Mouse (Mus musculus): Measurements from ENCODE around the gene Tceal7. TPM values are rescaled to one million over a fixed set of nuclear protein-coding genes. Genes with fewer than 3 reads are reported as not detected.
A peak's percentile ranks its signal among the peaks of the same experiment; 100 is the strongest.

Tceal7 gene
- polyA plus RNA-seq, 1 experiment from 2014 or later, result 2.6 TPM

GRCm38 (mm10) chrX:136195193-136195944 lies 19.2 kb upstream of the Tceal7 start:
- no peak overlapping the region for H3K4me2 ChIP-seq (ENCODE audit: low read depth, low read length)
- H3K27me3 ChIP-seq (ENCODE audit: control insufficient read depth, insufficient read depth, low read length), result no peaks in the 10 kb centered on the region
- no peak for ATAC-seq (replicated peaks; ENCODE audit: insufficient number of reproducible peaks, low FRiP score, low TSS enrichment, low read depth)

GRCm38 (mm10) chrX:136196873-136197272 lies 17.7 kb upstream of the Tceal7 start:
- no peak overlapping the region for H3K9ac ChIP-seq (replicated peaks; ENCODE audit: low read length)
- H3K4me1 ChIP-seq (ENCODE audit: control insufficient read depth, insufficient read depth, low read length), result no peaks in the 10 kb centered on the region
- no peak overlapping the region for H3K4me3 ChIP-seq (ENCODE audit: low read depth, low read length)
- H3K27me3 ChIP-seq (ENCODE audit: control insufficient read depth, insufficient read depth, low read length), result no peaks in the 10 kb centered on the region
- WGBS, result 60% methylated on average over 1 of the region's 1 CpGs
- ATAC-seq (replicated peaks; ENCODE audit: insufficient number of reproducible peaks, low FRiP score, low TSS enrichment, low read depth) (no peak), DNase-seq (ENCODE audit: low spot score) (peak; percentile 44)
- no peaks in the 10 kb centered on the region for H3K36me3 ChIP-seq (replicated peaks; ENCODE audit: control insufficient read depth, insufficient read depth, low read depth, low read length)
- H3K27ac ChIP-seq (replicated peaks; ENCODE audit: low read depth, low read length), result no peak overlapping the region
- no peaks in the 10 kb centered on the region for H3K9me3 ChIP-seq (replicated peaks; ENCODE audit: control insufficient read depth, low read length)
- no peak overlapping the region for H3K4me2 ChIP-seq (ENCODE audit: low read depth, low read length)

More at GRCm38 (mm10) chrX:136195193-136195944, 19.2 kb upstream of the Tceal7 start:
- no peaks in the 10 kb centered on the region for H3K9me3 ChIP-seq (replicated peaks; ENCODE audit: control insufficient read depth, low read length)
- H3K9ac ChIP-seq (replicated peaks; ENCODE audit: low read length), result no peak overlapping the region
- no peaks in the 10 kb centered on the region for H3K4me1 ChIP-seq (ENCODE audit: control insufficient read depth, insufficient read depth, low read length)
- no peak for DNase-seq (ENCODE audit: low spot score)
- H3K27ac ChIP-seq (replicated peaks; ENCODE audit: low read depth, low read length), result no peak overlapping the region
- 85% methylated on average over 16 of the region's 16 CpGs for WGBS
- no peaks in the 10 kb centered on the region for H3K36me3 ChIP-seq (replicated peaks; ENCODE audit: control insufficient read depth, insufficient read depth, low read depth, low read length)
- no peak overlapping the region for H3K4me3 ChIP-seq (ENCODE audit: low read depth, low read length)

GRCm38 (mm10) chrX:136203257-136203656 lies 11.3 kb upstream of the Tceal7 start:
- no peaks in the 10 kb centered on the region for H3K9me3 ChIP-seq (replicated peaks; ENCODE audit: control insufficient read depth, low read length)
- peak overlapping the region; percentile 36 for H3K4me3 ChIP-seq (ENCODE audit: low read depth, low read length)
- WGBS, result 24% methylated on average over 7 of the region's 7 CpGs
- DNase-seq (ENCODE audit: low spot score) (no peak), ATAC-seq (replicated peaks; ENCODE audit: insufficient number of reproducible peaks, low FRiP score, low TSS enrichment, low read depth) (peak; percentile 39; the same call in 1 of the 2 replicates)
- H3K9ac ChIP-seq (replicated peaks; ENCODE audit: low read length), result no peak overlapping the region
- no peaks in the 10 kb centered on the region for H3K27me3 ChIP-seq (ENCODE audit: control insufficient read depth, insufficient read depth, low read length)
- no peaks in the 10 kb centered on the region for H3K4me1 ChIP-seq (ENCODE audit: control insufficient read depth, insufficient read depth, low read length)
- no peak overlapping the region for H3K27ac ChIP-seq (replicated peaks; ENCODE audit: low read depth, low read length)
- no peaks in the 10 kb centered on the region for H3K36me3 ChIP-seq (replicated peaks; ENCODE audit: control insufficient read depth, insufficient read depth, low read depth, low read length)
- H3K4me2 ChIP-seq (ENCODE audit: low read depth, low read length), result peak overlapping the region; percentile 27

- 19% methylated on average over 9 of the region's 9 CpGs for WGBS
- H3K4me1 ChIP-seq (ENCODE audit: control insufficient read depth, insufficient read depth, low read length), result no peaks in the 10 kb centered on the region
- no peak within 1 kb of the TSS for H3K9ac ChIP-seq (replicated peaks; ENCODE audit: low read length)
- peak within 1 kb of the TSS; percentile 36 for H3K4me3 ChIP-seq (ENCODE audit: low read depth, low read length)
- no peaks in the 10 kb centered on the region for H3K27me3 ChIP-seq (ENCODE audit: control insufficient read depth, insufficient read depth, low read length)
- peak; percentile 80 for ATAC-seq (replicated peaks; ENCODE audit: insufficient number of reproducible peaks, low FRiP score, low TSS enrichment, low read depth)
- no peaks in the 10 kb centered on the region for H3K9me3 ChIP-seq (replicated peaks; ENCODE audit: control insufficient read depth, low read length)
- H3K36me3 ChIP-seq (replicated peaks; ENCODE audit: control insufficient read depth, insufficient read depth, low read depth, low read length), result no peaks in the 10 kb centered on the region
- peak; percentile 66 for DNase-seq (ENCODE audit: low spot score)
- no peak within 1 kb of the TSS for H3K27ac ChIP-seq (replicated peaks; ENCODE audit: low read depth, low read length)
- peak within 1 kb of the TSS; percentile 27 for H3K4me2 ChIP-seq (ENCODE audit: low read depth, low read length)
Measured at GRCm38 (mm10) chrX:136203664-136204066, 10.9 kb upstream of the Tceal7 start, which contains the start of gene Tceal5. Gene Tceal5 (minus strand): TSS chrX:136203876.

- no peaks in the 10 kb centered on the region for H3K9me3 ChIP-seq (replicated peaks; ENCODE audit: control insufficient read depth, low read length)
- DNase-seq (ENCODE audit: low spot score), result no peak
- ATAC-seq (replicated peaks; ENCODE audit: insufficient number of reproducible peaks, low FRiP score, low TSS enrichment, low read depth), result no peak
- H3K36me3 ChIP-seq (replicated peaks; ENCODE audit: control insufficient read depth, insufficient read depth, low read depth, low read length), result no peaks in the 10 kb centered on the region
- H3K4me2 ChIP-seq (ENCODE audit: low read depth, low read length), result no peak overlapping the region
- no peak overlapping the region for H3K27ac ChIP-seq (replicated peaks; ENCODE audit: low read depth, low read length)
- no peak overlapping the region for H3K4me3 ChIP-seq (ENCODE audit: low read depth, low read length)
- 82% methylated on average over 6 of the region's 6 CpGs for WGBS
- H3K9ac ChIP-seq (replicated peaks; ENCODE audit: low read length), result no peak overlapping the region
- no peaks in the 10 kb centered on the region for H3K4me1 ChIP-seq (ENCODE audit: control insufficient read depth, insufficient read depth, low read length)
- no peaks in the 10 kb centered on the region for H3K27me3 ChIP-seq (ENCODE audit: control insufficient read depth, insufficient read depth, low read length)
Measured at GRCm38 (mm10) chrX:136204406-136204805, 10.2 kb upstream of the Tceal7 start.

GRCm38 (mm10) chrX:136213396-136213795 lies 1.2 kb upstream of the Tceal7 start:
- WGBS, result 71% methylated on average over 2 of the region's 2 CpGs

GRCm38 (mm10) chrX:136216303-136216702 lies 1.7 kb downstream of the Tceal7 start:
- Histone ChIP-seq H3K9me3 (replicated peaks; ENCODE audit: control insufficient read depth, low read length) (no peaks in the 10 kb centered on the region), H3K36me3 (replicated peaks; ENCODE audit: control insufficient read depth, insufficient read depth, low read depth, low read length) (no peaks in the 10 kb centered on the region), H3K4me2 (ENCODE audit: low read depth, low read length) (no peak overlapping the region), H3K9ac (replicated peaks; ENCODE audit: low read length) (no peak overlapping the region), H3K4me3 (ENCODE audit: low read depth, low read length) (no peak overlapping the region), H3K27me3 (ENCODE audit: control insufficient read depth, insufficient read depth, low read length) (no peaks in the 10 kb centered on the region), H3K27ac (replicated peaks; ENCODE audit: low read depth, low read length) (no peak overlapping the region), H3K4me1 (ENCODE audit: control insufficient read depth, insufficient read depth, low read length) (no peaks in the 10 kb centered on the region)
- no peak for DNase-seq (ENCODE audit: low spot score)
- 81% methylated on average over 1 of the region's 1 CpGs for WGBS
- no peak for ATAC-seq (replicated peaks; ENCODE audit: insufficient number of reproducible peaks, low FRiP score, low TSS enrichment, low read depth)

More at GRCm38 (mm10) chrX:136213396-136213795, 1.2 kb upstream of the Tceal7 start:
- Histone ChIP-seq H3K27me3 (ENCODE audit: control insufficient read depth, insufficient read depth, low read length) (no peaks in the 10 kb centered on the region), H3K4me1 (ENCODE audit: control insufficient read depth, insufficient read depth, low read length) (no peaks in the 10 kb centered on the region), H3K27ac (replicated peaks; ENCODE audit: low read depth, low read length) (no peak overlapping the region), H3K4me2 (ENCODE audit: low read depth, low read length) (no peak overlapping the region), H3K9me3 (replicated peaks; ENCODE audit: control insufficient read depth, low read length) (no peaks in the 10 kb centered on the region), H3K4me3 (ENCODE audit: low read depth, low read length) (no peak overlapping the region), H3K9ac (replicated peaks; ENCODE audit: low read length) (no peak overlapping the region), H3K36me3 (replicated peaks; ENCODE audit: control insufficient read depth, insufficient read depth, low read depth, low read length) (no peaks in the 10 kb centered on the region)
- ATAC-seq (replicated peaks; ENCODE audit: insufficient number of reproducible peaks, low FRiP score, low TSS enrichment, low read depth) (no peak), DNase-seq (ENCODE audit: low spot score) (no peak)

- WGBS, result 68% methylated on average over 6 of the region's 6 CpGs
- Histone ChIP-seq H3K27ac (replicated peaks; ENCODE audit: low read depth, low read length) (no peak overlapping the region), H3K9ac (replicated peaks; ENCODE audit: low read length) (no peak overlapping the region)
Measured at GRCm38 (mm10) chrX:136223714-136224113, 9.1 kb downstream of the Tceal7 start.

More at GRCm38 (mm10) chrX:136223714-136224113, 9.1 kb downstream of the Tceal7 start:
- no peaks in the 10 kb centered on the region for H3K36me3 ChIP-seq (replicated peaks; ENCODE audit: control insufficient read depth, insufficient read depth, low read depth, low read length)
- no peaks in the 10 kb centered on the region for H3K4me1 ChIP-seq (ENCODE audit: control insufficient read depth, insufficient read depth, low read length)
- no peaks in the 10 kb centered on the region for H3K27me3 ChIP-seq (ENCODE audit: control insufficient read depth, insufficient read depth, low read length)
- no peak for DNase-seq (ENCODE audit: low spot score)
- no peaks in the 10 kb centered on the region for H3K9me3 ChIP-seq (replicated peaks; ENCODE audit: control insufficient read depth, low read length)
- ATAC-seq (replicated peaks; ENCODE audit: insufficient number of reproducible peaks, low FRiP score, low TSS enrichment, low read depth), result no peak
- H3K4me3 ChIP-seq (ENCODE audit: low read depth, low read length), result no peak overlapping the region
- H3K4me2 ChIP-seq (ENCODE audit: low read depth, low read length), result no peak overlapping the region

Data from embryonic facial prominence, embryonic 11.5 days (tissue).